Mouse (Mus musculus) embryo, embryonic 9.5 days (tissue): Measurements from ENCODE around the gene Hist1h2bm.

Source experiments
- DNase-seq: peaks from one replicate; pipeline ENCODE4 v3.0.0-alpha.2; 2017; ENCODE audit errors: extremely low spot score

The Hist1h2bm gene

GRCm38 (mm10) chr13:21727948-21728572 lies 6.2 kb downstream of the Hist1h2bm start:
- peak; percentile 52 for DNase-seq

DNA sequence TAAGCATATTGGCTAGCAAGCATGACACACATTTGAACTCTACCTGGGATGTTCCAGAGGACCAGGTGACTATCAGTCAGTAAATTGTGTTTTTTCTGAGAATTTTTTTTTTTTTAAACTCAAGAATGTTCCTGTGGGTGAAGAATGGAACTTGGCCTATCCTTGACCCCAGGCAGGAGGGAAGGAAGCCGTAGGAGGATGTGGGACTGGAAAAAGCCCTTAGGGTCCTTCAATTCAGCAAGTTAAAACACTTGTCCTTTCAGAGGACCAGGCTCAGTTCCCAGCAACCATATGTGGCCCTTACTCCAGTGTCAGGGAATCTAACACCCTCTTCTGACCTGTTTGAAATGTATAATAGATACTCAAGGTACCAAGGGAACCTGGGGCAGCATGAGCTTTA lies 7.7 kb downstream of the Hist1h2bm start:
- DNase-seq, result no peak

DNA sequence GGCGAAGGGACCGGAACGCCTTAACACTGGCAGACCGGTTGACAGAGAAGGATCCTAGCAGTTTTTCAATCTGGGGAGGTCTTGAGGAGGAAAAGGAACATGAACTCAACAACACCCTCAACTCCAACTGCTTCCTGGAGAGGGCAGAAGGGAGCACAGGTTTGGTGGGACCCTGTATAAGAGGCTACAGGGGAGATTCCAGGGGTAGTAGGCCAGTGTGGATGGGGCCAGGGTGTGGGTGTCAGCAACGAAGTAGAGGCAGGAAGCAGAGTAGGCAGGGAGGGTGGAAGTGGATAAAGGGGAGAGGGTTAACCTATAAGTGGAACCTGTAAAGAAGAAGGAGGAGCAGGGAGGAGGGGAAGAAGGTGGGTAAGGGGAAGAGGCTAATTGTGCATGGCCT lies 11.6 kb downstream of the Hist1h2bm start:
- peak; percentile 65 for DNase-seq

GRCm38 (mm10) chr13:21734010-21734905 lies 12.4 kb downstream of the Hist1h2bm start:
- peak; percentile 89 for DNase-seq

DNA sequence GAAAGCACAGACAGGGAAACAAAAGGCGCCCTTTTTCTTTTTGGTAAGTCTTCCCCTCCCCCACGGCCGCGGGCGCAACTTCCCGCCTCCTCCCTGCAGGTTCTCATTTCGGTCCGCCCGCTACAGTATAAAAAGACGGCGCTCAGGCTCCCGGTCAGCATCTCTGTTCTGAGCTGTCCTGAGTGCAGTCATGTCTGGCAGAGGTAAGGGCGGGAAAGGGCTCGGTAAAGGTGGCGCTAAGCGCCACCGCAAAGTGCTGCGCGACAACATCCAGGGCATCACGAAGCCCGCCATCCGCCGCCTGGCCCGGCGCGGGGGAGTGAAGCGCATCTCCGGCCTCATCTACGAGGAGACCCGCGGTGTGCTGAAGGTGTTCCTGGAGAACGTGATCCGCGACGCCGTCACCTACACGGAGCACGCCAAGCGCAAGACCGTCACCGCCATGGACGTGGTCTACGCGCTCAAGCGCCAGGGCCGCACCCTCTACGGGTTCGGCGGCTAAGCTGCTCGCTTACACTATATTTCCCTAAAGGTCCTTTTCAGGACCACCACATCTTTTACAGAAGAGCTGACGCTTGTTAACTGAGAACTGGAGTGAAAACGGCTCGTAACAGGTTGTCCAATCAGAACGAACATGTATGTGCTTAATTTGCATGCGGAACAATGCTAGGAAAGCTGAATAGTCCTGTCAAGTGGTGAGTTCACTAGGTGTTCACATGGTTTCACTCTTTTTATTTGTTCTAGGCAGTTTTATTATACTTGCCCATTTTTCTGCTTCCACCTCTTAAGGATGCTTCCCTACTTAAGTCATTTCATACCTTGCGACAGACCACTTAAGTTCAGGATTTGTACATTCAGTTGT lies 13.3 kb downstream of the Hist1h2bm start, which contains the start of gene Hist1h4j:
TSS of gene Hist1h4j (plus strand) at position 159 of the 862 bp plus-strand sequence.
- peak; percentile 97 for DNase-seq

DNA sequence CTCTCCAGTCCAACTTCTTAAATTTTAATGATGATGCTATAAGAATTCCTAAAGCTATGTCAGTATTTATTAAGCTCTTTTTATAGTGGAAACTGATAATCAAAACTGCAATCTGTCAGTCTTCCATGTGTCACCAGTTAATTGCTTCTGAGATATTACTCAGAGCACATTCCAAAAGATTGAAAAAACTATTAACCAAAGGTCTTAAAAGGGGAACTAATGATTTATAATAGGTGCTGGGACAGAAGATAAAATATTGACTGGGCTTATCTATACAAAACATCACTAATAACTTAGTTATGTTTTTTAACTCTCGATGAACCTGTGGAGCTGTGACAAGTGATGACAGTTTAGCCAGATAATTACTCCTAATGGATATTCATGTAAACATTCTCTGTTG lies 23.2 kb downstream of the Hist1h2bm start:
- DNase-seq, result no peak

GRCm38 (mm10) chr13:21749387-21750158 lies 27.7 kb downstream of the Hist1h2bm start:
- DNase-seq, result peak; percentile 74

- peak; percentile 98 for DNase-seq
These were observed 28.5 kb downstream of the Hist1h2bm start, which contains the start of gene Hist1h4k for GRCm38 (mm10) chr13:21750159-21751017. TSS of gene Hist1h4k (minus strand) at chr13:21750505.

- no peak for DNase-seq
These were observed 29.6 kb downstream of the Hist1h2bm start for GRCm38 (mm10) chr13:21751417-21751816.

GRCm38 (mm10) chr13:21751827-21752226 lies 30.0 kb downstream of the Hist1h2bm start:
- DNase-seq, result peak; percentile 35

GRCm38 (mm10) chr13:21752356-21752755 lies 30.5 kb downstream of the Hist1h2bm start:
- peak; percentile 61 for DNase-seq

GRCm38 (mm10) chr13:21753051-21753523 lies 31.2 kb downstream of the Hist1h2bm start:
- DNase-seq, result peak; percentile 61

GRCm38 (mm10) chr13:21753524-21754285 lies 31.9 kb downstream of the Hist1h2bm start, which contains the start of the genes Hist1h2ak and Hist1h2bn:
TSS of gene Hist1h2ak (minus strand) at chr13:21753827.
TSS of gene Hist1h2bn (plus strand) at chr13:21754123.
- DNase-seq, result peak; percentile 93

DNA sequence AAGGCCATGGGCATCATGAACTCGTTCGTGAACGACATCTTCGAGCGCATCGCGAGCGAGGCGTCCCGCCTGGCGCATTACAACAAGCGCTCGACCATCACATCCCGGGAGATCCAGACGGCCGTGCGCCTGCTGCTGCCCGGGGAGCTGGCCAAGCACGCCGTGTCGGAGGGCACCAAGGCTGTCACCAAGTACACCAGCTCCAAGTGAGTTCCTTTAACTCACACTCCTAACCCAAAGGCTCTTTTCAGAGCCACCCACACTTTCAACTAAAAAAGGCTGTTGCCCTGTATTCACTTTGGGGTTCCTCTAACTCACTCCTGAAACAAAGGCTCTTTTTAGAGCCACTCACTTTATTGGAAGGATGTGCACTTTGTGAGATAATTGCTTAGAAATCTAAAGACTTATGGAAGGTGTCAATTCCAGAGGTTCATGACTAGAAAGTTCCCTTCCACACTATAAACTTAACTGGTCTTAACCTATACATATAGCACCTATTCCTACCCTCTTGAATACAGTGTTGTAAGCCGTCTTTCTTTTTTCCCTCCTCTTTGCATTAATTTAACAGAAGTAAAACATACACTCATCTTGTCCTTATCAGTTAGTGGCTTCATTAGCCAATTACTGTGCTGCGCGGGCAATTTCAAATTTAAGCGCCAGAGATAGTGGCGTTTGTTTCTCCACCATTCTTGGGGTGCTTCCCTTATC lies 32.6 kb downstream of the Hist1h2bm start:
- peak; percentile 70 for DNase-seq

- no peak for DNase-seq
These were observed 33.9 kb downstream of the Hist1h2bm start for GRCm38 (mm10) chr13:21755707-21756106.
